Mouse (Mus musculus): ENCODE measurements at regions not wholly inside any gene's neighbourhood (a gene's known extent, or its start where the extent isn't known, plus 50 kb on each side); places are given as distances from the start of the nearest gene placed in this dataset.

GRCm38 (mm10) chr2:75154448-75154847, 328.8 kb downstream of the Mtx2 start:
- no peaks in the 10 kb centered on the region; the same call in 1 of the 2 replicates for H3K27me3 ChIP-seq (replicated peaks; ENCODE audit: control insufficient read depth, insufficient read depth, low read length)

GRCm38 (mm10) chr2:75158581-75158980, 333.0 kb downstream of the Mtx2 start:
- Histone ChIP-seq H3K9ac (ENCODE audit: low read depth, low read length) (no peak overlapping the region), H3K9me3 (ENCODE audit: control insufficient read depth, low read length) (no peaks in the 10 kb centered on the region), H3K4me1 (ENCODE audit: control insufficient read depth, insufficient read depth, low read length) (no peaks in the 10 kb centered on the region), H3K4me2 (ENCODE audit: low read depth, low read length) (no peak overlapping the region), H3K36me3 (ENCODE audit: control insufficient read depth, insufficient read depth, low read length) (no peaks in the 10 kb centered on the region), H3K4me3 (ENCODE audit: low read depth, low read length) (no peak overlapping the region), H3K27me3 (replicated peaks; ENCODE audit: control insufficient read depth, insufficient read depth, low read length) (no peaks in the 10 kb centered on the region; the same call in 1 of the 2 replicates), H3K27ac (replicated peaks; ENCODE audit: low read depth, low read length) (no peak overlapping the region)
- ATAC-seq (ENCODE audit: low read depth): no peak
- no peak for DNase-seq (ENCODE audit: low spot score)
- 64% methylated on average over 3 of the region's 3 CpGs for whole genome bisulfite sequencing

More at GRCm38 (mm10) chr2:75154448-75154847, 328.8 kb downstream of the Mtx2 start:
- ATAC-seq (ENCODE audit: low read depth) (no peak), DNase-seq (ENCODE audit: low spot score) (no peak)
- Histone ChIP-seq H3K27ac (replicated peaks; ENCODE audit: low read depth, low read length) (no peak overlapping the region), H3K9me3 (ENCODE audit: control insufficient read depth, low read length) (no peaks in the 10 kb centered on the region), H3K4me3 (ENCODE audit: low read depth, low read length) (no peak overlapping the region), H3K9ac (ENCODE audit: low read depth, low read length) (no peak overlapping the region), H3K4me2 (ENCODE audit: low read depth, low read length) (0 out of 2 replicates have a peak overlapping the region, but pooled peaks have one; percentile 5), H3K4me1 (ENCODE audit: control insufficient read depth, insufficient read depth, low read length) (no peaks in the 10 kb centered on the region), H3K36me3 (ENCODE audit: control insufficient read depth, insufficient read depth, low read length) (no peaks in the 10 kb centered on the region)
- 42% methylated on average over 3 of the region's 3 CpGs for WGBS

- no peaks in the 10 kb centered on the region for H3K36me3 ChIP-seq (ENCODE audit: control insufficient read depth, insufficient read depth, low read length)
- no peak for ATAC-seq (ENCODE audit: low read depth)
Observed at GRCm38 (mm10) chr2:75161075-75161474, 335.5 kb downstream of the Mtx2 start.

GRCm38 (mm10) chr2:75164987-75165386, 339.4 kb downstream of the Mtx2 start:
- Histone ChIP-seq H3K4me1 (ENCODE audit: control insufficient read depth, insufficient read depth, low read length) (peaks cover 4% of the 10 kb centered on the region; the same call in 1 of the 2 replicates), H3K4me2 (ENCODE audit: low read depth, low read length) (no peak overlapping the region), H3K27ac (replicated peaks; ENCODE audit: low read depth, low read length) (no peak overlapping the region), H3K4me3 (ENCODE audit: low read depth, low read length) (no peak overlapping the region), H3K36me3 (ENCODE audit: control insufficient read depth, insufficient read depth, low read length) (no peaks in the 10 kb centered on the region), H3K27me3 (replicated peaks; ENCODE audit: control insufficient read depth, insufficient read depth, low read length) (no peaks in the 10 kb centered on the region), H3K9me3 (ENCODE audit: control insufficient read depth, low read length) (no peaks in the 10 kb centered on the region), H3K9ac (ENCODE audit: low read depth, low read length) (no peak overlapping the region)
- WGBS: 82% methylated on average over 4 of the region's 4 CpGs
- DNase-seq (ENCODE audit: low spot score) (no peak), ATAC-seq (ENCODE audit: low read depth) (no peak)

More at GRCm38 (mm10) chr2:75161075-75161474, 335.5 kb downstream of the Mtx2 start:
- H3K27ac ChIP-seq (replicated peaks; ENCODE audit: low read depth, low read length): no peak overlapping the region
- no peaks in the 10 kb centered on the region for H3K9me3 ChIP-seq (ENCODE audit: control insufficient read depth, low read length)
- H3K4me1 ChIP-seq (ENCODE audit: control insufficient read depth, insufficient read depth, low read length): 0 out of 2 replicates have a peak, but pooled peaks cover 4% of the 10 kb centered on the region
- no peak overlapping the region for H3K4me2 ChIP-seq (ENCODE audit: low read depth, low read length)
- H3K4me3 ChIP-seq (ENCODE audit: low read depth, low read length): no peak overlapping the region
- H3K27me3 ChIP-seq (replicated peaks; ENCODE audit: control insufficient read depth, insufficient read depth, low read length): no peaks in the 10 kb centered on the region
- no peak overlapping the region for H3K9ac ChIP-seq (ENCODE audit: low read depth, low read length)
- no peak for DNase-seq (ENCODE audit: low spot score)
- 90% methylated on average over 14 of the region's 14 CpGs for WGBS

- Histone ChIP-seq H3K4me3 (ENCODE audit: low read depth, low read length) (no peak overlapping the region), H3K27ac (replicated peaks; ENCODE audit: low read depth, low read length) (no peak overlapping the region), H3K36me3 (ENCODE audit: control insufficient read depth, insufficient read depth, low read length) (no peaks in the 10 kb centered on the region), H3K4me1 (ENCODE audit: control insufficient read depth, insufficient read depth, low read length) (no peaks in the 10 kb centered on the region), H3K9me3 (ENCODE audit: control insufficient read depth, low read length) (no peaks in the 10 kb centered on the region), H3K4me2 (ENCODE audit: low read depth, low read length) (no peak overlapping the region), H3K27me3 (replicated peaks; ENCODE audit: control insufficient read depth, insufficient read depth, low read length) (no peaks in the 10 kb centered on the region), H3K9ac (ENCODE audit: low read depth, low read length) (no peak overlapping the region)
- no peak for ATAC-seq (ENCODE audit: low read depth)
- WGBS: 68% methylated on average over 5 of the region's 5 CpGs
- DNase-seq (ENCODE audit: low spot score): no peak
Observed at GRCm38 (mm10) chr2:75176267-75176666, 350.7 kb downstream of the Mtx2 start.

- Histone ChIP-seq H3K9ac (ENCODE audit: low read depth, low read length) (no peak overlapping the region), H3K4me2 (ENCODE audit: low read depth, low read length) (no peak overlapping the region), H3K4me1 (ENCODE audit: control insufficient read depth, insufficient read depth, low read length) (peaks cover 4% of the 10 kb centered on the region; the same call in 1 of the 2 replicates), H3K9me3 (ENCODE audit: control insufficient read depth, low read length) (no peaks in the 10 kb centered on the region), H3K27me3 (replicated peaks; ENCODE audit: control insufficient read depth, insufficient read depth, low read length) (no peaks in the 10 kb centered on the region), H3K4me3 (ENCODE audit: low read depth, low read length) (no peak overlapping the region), H3K36me3 (ENCODE audit: control insufficient read depth, insufficient read depth, low read length) (no peaks in the 10 kb centered on the region), H3K27ac (replicated peaks; ENCODE audit: low read depth, low read length) (no peak overlapping the region)
- ATAC-seq (ENCODE audit: low read depth) (peak; percentile 62), DNase-seq (ENCODE audit: low spot score) (peak; percentile 54)
- 55% methylated on average over 4 of the region's 4 CpGs for WGBS
Observed at GRCm38 (mm10) chr2:75183293-75183692, 357.7 kb downstream of the Mtx2 start.

GRCm38 (mm10) chr2:75202587-75203220, 377.1 kb downstream of the Mtx2 start:
- DNase-seq (ENCODE audit: low spot score): no peak
- no peak for ATAC-seq (ENCODE audit: low read depth)
- Histone ChIP-seq H3K27ac (replicated peaks; ENCODE audit: low read depth, low read length) (no peak overlapping the region), H3K9me3 (ENCODE audit: control insufficient read depth, low read length) (no peaks in the 10 kb centered on the region), H3K9ac (ENCODE audit: low read depth, low read length) (no peak overlapping the region), H3K4me2 (ENCODE audit: low read depth, low read length) (no peak overlapping the region), H3K27me3 (replicated peaks; ENCODE audit: control insufficient read depth, insufficient read depth, low read length) (no peaks in the 10 kb centered on the region), H3K36me3 (ENCODE audit: control insufficient read depth, insufficient read depth, low read length) (no peaks in the 10 kb centered on the region), H3K4me3 (ENCODE audit: low read depth, low read length) (no peak overlapping the region), H3K4me1 (ENCODE audit: control insufficient read depth, insufficient read depth, low read length) (no peaks in the 10 kb centered on the region)
- 46% methylated on average over 7 of the region's 7 CpGs for WGBS

- no peaks in the 10 kb centered on the region; the same call in 1 of the 2 replicates for H3K27me3 ChIP-seq (replicated peaks; ENCODE audit: control insufficient read depth, insufficient read depth, low read length)
- H3K9me3 ChIP-seq (ENCODE audit: control insufficient read depth, low read length): no peaks in the 10 kb centered on the region
- no peaks in the 10 kb centered on the region for H3K36me3 ChIP-seq (ENCODE audit: control insufficient read depth, insufficient read depth, low read length)
- H3K4me1 ChIP-seq (ENCODE audit: control insufficient read depth, insufficient read depth, low read length): peaks cover 12% of the 10 kb centered on the region
- peak; percentile 68 for DNase-seq (ENCODE audit: low spot score)
- ATAC-seq (ENCODE audit: low read depth): 0 out of 2 replicates have a peak, but pooled peaks have one; percentile 47
- H3K9ac ChIP-seq (ENCODE audit: low read depth, low read length): 0 out of 2 replicates have a peak overlapping the region, but pooled peaks have one; percentile 14
- peak overlapping the region; percentile 42 for H3K4me2 ChIP-seq (ENCODE audit: low read depth, low read length)
- H3K27ac ChIP-seq (replicated peaks; ENCODE audit: low read depth, low read length): no peak overlapping the region; the same call in 1 of the 2 replicates
- no peak overlapping the region for H3K4me3 ChIP-seq (ENCODE audit: low read depth, low read length)
- 46% methylated on average over 27 of the region's 27 CpGs for WGBS
Observed at GRCm38 (mm10) chr2:75208821-75209758, 383.5 kb downstream of the Mtx2 start.
